Mouse (Mus musculus) thymus, postnatal 14 days (tissue): Measurements from ENCODE around the gene Olfr97.

Source experiments
- DNase-seq: peaks from one replicate; pipeline ENCODE4 v3.0.0; 2021

The Olfr97 gene

GRCm38 (mm10) chr17:37193656-37194055, 43.5 kb downstream of the Olfr97 start, which contains the start of gene Ubd:
TSS of gene Ubd (plus strand) at chr17:37193892.
- DNase-seq: no peak

GRCm38 (mm10) chr17:37193032-37193431, 44.1 kb downstream of the Olfr97 start:
- no peak for DNase-seq

GRCm38 (mm10) chr17:37190711-37191110, 46.4 kb downstream of the Olfr97 start:
- DNase-seq: no peak

GRCm38 (mm10) chr17:37185474-37185873, 51.7 kb downstream of the Olfr97 start:
- DNase-seq: no peak
